ENCODE assay signal across 12 mouse cellular contexts in the genomic region with DNA sequence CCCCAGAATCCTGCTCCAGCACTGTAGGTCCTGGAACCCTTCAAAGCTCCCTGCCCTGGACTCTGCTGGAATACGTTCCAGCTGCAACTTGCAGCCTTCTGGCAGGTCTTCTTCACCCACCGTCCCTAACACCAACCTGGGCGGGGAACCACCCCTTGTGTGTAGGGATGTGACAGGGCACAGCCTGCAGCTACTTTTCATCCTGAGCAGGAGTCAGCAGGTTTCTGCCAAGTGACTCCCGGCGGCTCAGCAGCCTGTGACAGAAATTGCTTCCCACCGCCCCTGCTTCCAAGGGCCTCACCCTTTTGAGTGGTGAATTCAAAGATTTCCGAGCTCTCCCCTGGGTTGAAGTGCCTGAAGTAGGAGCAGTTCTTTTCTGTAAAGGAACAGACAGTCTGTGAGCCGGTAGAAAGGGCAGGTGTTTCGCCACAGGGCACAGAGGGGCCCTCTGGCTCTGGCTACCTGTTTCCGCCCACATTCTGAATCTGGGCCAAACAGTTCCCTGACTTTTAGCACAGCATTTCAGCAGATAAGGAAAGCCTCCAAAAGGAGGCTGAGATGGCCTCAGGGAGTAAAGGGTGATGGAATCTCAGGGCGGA. TPM values are rescaled to one million over a fixed set of nuclear protein-coding genes. Genes with fewer than 3 reads are reported as not detected.
DNase-seq lines count a peak whose midpoint lies in the region; ATAC-seq and TF ChIP-seq lines count a peak whose summit lies in the region.
"Had no signal": no experiment of that assay in that cellular context is flagged by ENCODE, and none has a peak within 500 bp of the region (broad histone marks: within the 10 kb centered on the region; RNA-seq: fewer than 3 reads in every experiment).

No protein-coding gene starts in this region.

- TF ChIP-seq EP300 in lung, postnatal 0 days (IDR thresholded peaks at IDR 0.05): peak; percentile 68

- no peak for TF ChIP-seq CTCF in lung, postnatal 0 days (IDR thresholded peaks at IDR 0.05)

- H3K4me2 ChIP-seq in kidney, embryonic 16.5 days (replicated peaks; ENCODE audit: low read depth, low read length): no peak overlapping the region
- no peak overlapping the region for H3K4me2 ChIP-seq in lung, postnatal 0 days (replicated peaks; ENCODE audit: low read depth, low read length)
- H3K4me2 ChIP-seq: heart, embryonic 11.5 days had no signal

- H3K9me3 ChIP-seq in kidney, embryonic 16.5 days (ENCODE audit: low read length): no peaks in the 10 kb centered on the region
- H3K9me3 ChIP-seq in lung, postnatal 0 days (ENCODE audit: low read length): no peaks in the 10 kb centered on the region

- no peak overlapping the region for H3K4me3 ChIP-seq in kidney, embryonic 16.5 days (ENCODE audit: low read length)
- no peak overlapping the region for H3K4me3 ChIP-seq in lung, postnatal 0 days (ENCODE audit: low read depth, low read length)

- peak overlapping the region; percentile 19; the same call in 1 of the 2 replicates for H3K27ac ChIP-seq in kidney, embryonic 16.5 days (ENCODE audit: low read length)
- H3K27ac ChIP-seq in lung, postnatal 0 days (ENCODE audit: low read length): no peak overlapping the region

- ATAC-seq in kidney, embryonic 16.5 days (ENCODE audit: low FRiP score, low TSS enrichment): peak; percentile 56; the same call in 1 of the 2 replicates
- peak; percentile 91 for ATAC-seq in lung, postnatal 0 days
- ATAC-seq: CD4-positive, CD25-positive, alpha-beta regulatory T cell, adult 4 months had no signal

- H3K4me1 ChIP-seq in kidney, embryonic 16.5 days (ENCODE audit: insufficient read depth, low read length): peaks cover 29% of the 10 kb centered on the region
- peaks cover 4% of the 10 kb centered on the region; the same call in 1 of the 2 replicates for H3K4me1 ChIP-seq in lung, postnatal 0 days (ENCODE audit: insufficient read depth, low read depth, low read length)

- no peak overlapping the region for H3K9ac ChIP-seq in kidney, embryonic 16.5 days (replicated peaks; ENCODE audit: low read length)
- no peak overlapping the region for H3K9ac ChIP-seq in lung, postnatal 0 days (replicated peaks; ENCODE audit: low read depth)

- no peaks in the 10 kb centered on the region for H3K36me3 ChIP-seq in kidney, embryonic 16.5 days (ENCODE audit: insufficient read depth, low read length)
- no peaks in the 10 kb centered on the region for H3K36me3 ChIP-seq in lung, postnatal 0 days (ENCODE audit: insufficient read depth, low read length)

- intact Hi-C loops in left cerebral cortex, postnatal 10 days (cut with DNase I): no loop called here

- DNase-seq in kidney, adult 18-20 months: no peak
- DNase-seq in cerebellum, adult 11 months: peak; percentile 43
- peak; percentile 70 to 76 for DNase-seq in cerebellum, postnatal 25 days
- DNase-seq in lung, postnatal 0 days (ENCODE audit: low spot score): peak; percentile 80
- no peak for DNase-seq in right cerebral cortex, postnatal 4 days
- no peak for DNase-seq in ovary, adult 18-20 months (ENCODE audit: low spot score)
- DNase-seq in left cerebral cortex, postnatal 10 days (ENCODE audit: extremely low spot score in 1 of 2, low spot score in 2 of 2): no peak
- DNase-seq: embryo, embryonic 11 days had no signal

- H3K27me3 ChIP-seq in kidney, embryonic 16.5 days (ENCODE audit: insufficient read depth, low read length): no peaks in the 10 kb centered on the region
- H3K27me3 ChIP-seq in lung, postnatal 0 days (replicated peaks; ENCODE audit: insufficient read depth, low read length): no peaks in the 10 kb centered on the region

- WGBS in kidney, embryonic 16.5 days: 33% methylated on average over 11 of the region's 11 CpGs
- WGBS in lung, postnatal 0 days: 44% methylated on average over 11 of the region's 11 CpGs

RNA-seq across cellular contexts. Expression of a gene that starts 10.7 kb away (rescaled TPM):
- 0.95 and 1.3 TPM in 2 replicates for polyA plus RNA-seq in kidney, embryonic 16.5 days (2015; fragmentation: Nextera tagmentation; extraction: Ambion mirVana)
- polyA plus RNA-seq in lung, postnatal 0 days (2015; fragmentation: Nextera tagmentation; extraction: Ambion mirVana): 0.14 and 1.6 TPM in 2 replicates
- total RNA-seq in left cerebral cortex, postnatal 10 days (2021): under 1 TPM; 0.36 to 0.47 TPM
- total RNA-seq: layer of hippocampus, postnatal 25 days had no signal
- polyA plus RNA-seq: CD4-positive, CD25-positive, alpha-beta regulatory T cell, adult 4 months; heart, embryonic 11.5 days had no signal

Comparison
In these comparisons a context has a peak if more than half of its experiments do, and no peak if none do; other contexts are left out.
1. DNase-seq: peak in cerebellum, adult 11 months (single experiment), cerebellum, postnatal 25 days (2 of 2) and lung, postnatal 0 days (single experiment); none in kidney, adult 18-20 months (single experiment), right cerebral cortex, postnatal 4 days (single experiment), ovary, adult 18-20 months (single experiment) and left cerebral cortex, postnatal 10 days (0 of 2).